Mouse (Mus musculus): ENCODE measurements around the gene 4930474N05Rik.

Gene 4930474N05Rik

DNA sequence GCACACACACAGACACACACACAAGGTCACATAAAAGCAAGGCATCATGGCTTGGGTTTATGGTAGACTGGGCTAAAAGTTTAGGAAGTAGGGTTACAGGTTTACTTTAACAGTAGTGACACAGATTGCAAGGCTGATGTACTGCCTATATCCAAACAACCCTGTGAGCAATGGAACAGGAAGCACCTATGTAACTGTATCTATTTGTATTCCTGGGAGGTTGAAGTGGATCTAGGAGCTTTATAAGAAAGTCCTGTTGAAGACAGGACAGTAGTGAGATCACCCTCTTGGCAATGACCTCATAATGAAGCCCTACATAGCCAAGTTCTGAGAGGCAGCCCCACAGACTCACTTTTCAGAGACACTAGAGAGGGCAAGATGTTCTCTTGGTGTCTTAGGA, at the start of gene 4930474N05Rik:
TSS of gene 4930474N05Rik (plus strand) at position 301 of the 400 bp plus-strand sequence.
- DNase-seq (ENCODE audit: low spot score in 2 of 2): no peak

GRCm38 (mm10) chr14:36048746-36049391, 45.8 kb upstream of the 4930474N05Rik start:
- no peak for DNase-seq (ENCODE audit: low spot score in 2 of 2)

DNA sequence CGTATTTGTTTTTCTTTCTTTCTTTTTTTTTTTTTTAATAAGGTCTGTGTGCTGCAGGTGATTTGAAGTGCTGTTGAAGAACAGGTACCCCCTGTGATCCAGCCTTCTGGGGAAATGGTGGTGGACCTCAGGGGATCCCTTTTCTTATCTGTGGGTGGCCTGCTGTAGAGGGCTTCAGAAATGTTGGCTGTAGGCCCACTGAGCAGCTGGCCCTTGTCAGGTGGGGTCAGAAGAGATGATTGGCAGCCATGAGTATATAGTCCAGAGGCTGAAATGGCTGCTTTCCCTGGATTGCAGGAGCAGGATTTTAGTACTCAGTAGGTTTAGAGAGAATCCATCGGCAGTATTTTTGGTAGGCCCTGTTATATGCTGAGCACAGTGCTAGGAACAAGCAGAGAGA, 41.4 kb upstream of the 4930474N05Rik start:
- DNase-seq (ENCODE audit: low spot score in 2 of 2): no peak

DNA sequence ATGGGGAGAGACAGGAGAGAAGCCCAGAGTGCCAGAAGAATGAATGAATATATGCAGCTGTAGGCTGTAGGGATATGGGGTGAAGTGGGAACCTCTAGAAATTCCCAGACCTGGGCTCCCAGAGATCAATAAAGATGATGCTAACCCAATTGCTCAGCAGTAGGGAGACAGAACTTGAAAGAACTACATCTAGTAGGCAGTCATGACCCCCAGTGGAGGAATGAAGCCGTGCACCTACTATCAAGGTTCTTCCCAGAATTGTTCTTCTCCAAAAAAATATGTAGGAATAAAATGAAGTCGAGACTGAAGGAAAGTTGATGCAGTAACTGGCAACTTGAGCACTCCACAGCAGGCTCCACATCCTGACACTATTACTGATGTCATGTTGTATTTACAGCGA, 3.8 kb downstream of the 4930474N05Rik start:
- DNase-seq (ENCODE audit: low spot score in 2 of 2): no peak

GRCm38 (mm10) chr14:36099647-36100046, 4.9 kb downstream of the 4930474N05Rik start:
- no peak for DNase-seq (ENCODE audit: low spot score in 2 of 2)

- no peak for DNase-seq (ENCODE audit: low spot score in 2 of 2)
Observed at GRCm38 (mm10) chr14:36100731-36101130, 6.0 kb downstream of the 4930474N05Rik start.

DNA sequence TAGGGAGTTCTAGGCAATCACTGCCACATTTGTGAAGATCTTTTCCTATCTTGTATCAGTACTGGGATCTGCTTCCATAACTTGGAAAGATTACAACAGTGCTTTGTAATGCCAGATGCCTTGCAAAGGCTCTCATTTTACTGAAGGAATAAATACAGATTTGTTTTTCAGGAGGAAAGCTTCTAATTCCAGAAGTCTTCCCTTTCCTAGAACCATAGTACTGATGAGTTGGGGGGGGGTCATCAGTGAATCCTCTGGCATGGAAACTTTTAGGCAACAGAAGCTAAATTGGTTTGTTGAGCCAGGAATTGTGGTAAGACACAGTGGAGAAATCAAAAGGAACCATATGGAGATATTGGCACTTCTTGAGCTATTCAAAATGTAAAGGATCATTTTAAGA, 19.8 kb downstream of the 4930474N05Rik start:
- no peak for DNase-seq (ENCODE audit: low spot score in 2 of 2)

DNA sequence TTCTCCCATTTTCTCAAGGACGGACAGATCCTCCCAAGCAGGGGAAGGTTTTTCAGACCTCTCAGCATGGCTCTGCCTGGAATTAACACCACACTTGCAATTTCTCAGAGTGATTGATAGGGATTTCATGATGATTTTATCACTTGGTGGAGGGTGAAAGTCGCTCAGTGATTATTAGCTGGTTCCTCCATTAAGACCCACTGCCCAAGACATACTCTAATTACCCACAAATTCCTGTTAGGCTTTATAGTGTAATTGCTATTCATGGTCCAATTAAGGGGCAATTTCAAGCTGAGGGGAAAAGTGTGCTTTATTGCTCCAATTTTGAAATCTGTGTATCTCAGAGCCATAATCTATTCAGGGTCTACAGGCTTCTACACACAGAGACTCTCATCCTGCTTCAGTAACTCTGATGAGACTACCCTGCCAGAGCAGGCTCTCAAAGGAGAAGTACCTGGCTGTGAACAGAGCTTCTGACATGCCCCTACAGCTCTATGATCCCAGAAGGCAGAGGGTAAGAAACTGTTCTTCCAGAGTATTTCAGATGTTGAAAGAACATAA, 29.1 kb downstream of the 4930474N05Rik start:
- DNase-seq (ENCODE audit: low spot score in 2 of 2): no peak

- no peak for DNase-seq (ENCODE audit: low spot score in 2 of 2)
Observed at GRCm38 (mm10) chr14:36135749-36136148, 41.0 kb downstream of the 4930474N05Rik start.

DNA sequence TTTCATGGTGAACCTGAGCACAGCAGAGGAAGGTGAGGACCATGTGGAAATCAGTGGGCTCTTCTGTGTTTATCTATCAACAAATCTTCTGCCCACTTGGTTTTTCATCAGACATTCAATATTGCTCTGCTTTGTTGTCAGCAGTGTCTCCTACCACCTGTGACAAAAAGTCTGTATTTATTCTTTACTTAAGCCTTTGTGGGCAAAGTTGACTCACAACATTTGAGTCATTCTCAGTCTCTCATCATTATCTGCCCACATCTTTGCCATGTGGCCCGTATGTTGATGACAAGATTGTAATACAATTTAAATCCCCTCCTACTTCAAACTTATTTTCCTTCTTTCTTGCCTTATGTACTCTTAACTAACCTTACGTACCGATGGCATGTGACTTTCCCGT, 43.0 kb downstream of the 4930474N05Rik start:
- DNase-seq (ENCODE audit: low spot score in 2 of 2): no peak

DNA sequence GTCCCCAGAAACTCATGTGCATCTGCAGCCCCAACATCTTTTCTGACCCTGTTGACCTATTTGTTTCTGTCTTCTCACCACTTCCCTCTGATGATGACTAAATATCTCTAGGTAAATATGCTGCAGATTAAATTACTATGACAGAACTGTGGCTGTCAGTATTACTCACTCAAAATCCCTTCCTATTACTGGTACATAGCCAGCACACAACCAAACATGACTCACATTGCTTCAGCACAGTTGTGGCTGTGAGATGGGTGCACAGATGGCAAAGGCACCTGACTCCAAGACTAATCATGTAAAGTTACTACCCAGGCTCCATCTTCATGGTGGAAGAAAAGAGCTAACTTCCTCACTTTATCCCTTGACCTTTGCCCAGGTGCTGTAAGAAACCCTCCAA, 50.5 kb downstream of the 4930474N05Rik start:
- DNase-seq (ENCODE audit: low spot score in 2 of 2): no peak

Measured in urinary bladder, adult 18-20 months (tissue).